Mouse (Mus musculus) left cerebral cortex, adult 18-20 months (tissue): ENCODE data around the gene Adra2c. TPM values are rescaled to one million over a fixed set of nuclear protein-coding genes. Genes with fewer than 3 reads are reported as not detected.

ENCODE experiments used
- DNase-seq, 2 experiments: peaks; one replicate each; pipeline ENCODE4 v3.0.0; 2021 to 2022; ENCODE audit warnings: low spot score in 2 of 2, mixed read lengths in 1 of 2
- long read RNA-seq, 2 experiments: library from polyadenylated mRNA; stranded (forward); transcript quantifications; one replicate each; pipeline ENCODE4 v2.0.0; 2021
- total RNA-seq, 2 experiments: library from RNA; stranded (reverse); gene quantifications; 2 replicates each; pipeline ENCODE4 v1.2.3; 2021

Adra2c gene
- total RNA-seq = 10 to 100 TPM; 25.6 to 28.9 TPM
- long read RNA-seq, experiment 1, transcript Adra2c-201 (1 exons, 3,445 nt) = major isoform, 91 of 91 reads
- long read RNA-seq, experiment 1, partial matches to known transcripts = 0 of 91 reads
- long read RNA-seq, experiment 1, other reads (novel, unspliced or antisense) = 0 of 91 reads
- long read RNA-seq, experiment 2, transcript Adra2c-201 (1 exons, 3,445 nt) = major isoform, 107 of 107 reads
- long read RNA-seq, experiment 2, partial matches to known transcripts = 0 of 107 reads
- long read RNA-seq, experiment 2, other reads (novel, unspliced or antisense) = 0 of 107 reads

DNA sequence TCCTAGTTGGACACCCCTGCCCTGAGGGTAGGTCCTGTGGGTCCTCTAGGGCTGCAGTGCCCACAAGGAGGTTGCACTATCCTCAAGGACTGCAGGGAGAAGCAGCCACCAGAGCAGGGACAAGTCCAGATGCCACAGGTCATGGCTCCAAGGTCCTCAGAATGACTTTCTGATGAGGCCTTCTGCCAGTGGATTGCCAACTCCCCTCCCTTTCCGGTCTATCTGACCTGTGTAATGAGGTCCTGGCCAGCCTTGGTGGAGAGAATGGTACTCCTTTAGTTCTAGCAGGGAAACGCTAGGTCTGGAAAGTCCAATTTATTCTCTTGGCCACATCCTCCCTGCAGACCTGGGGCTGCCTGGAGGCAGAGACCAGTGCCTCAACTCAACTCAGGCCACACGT is at the start of gene Adra2c:
Gene Adra2c, plus strand, starts transcription at position 301 of the 400 bp plus-strand sequence.
- DNase-seq = no peak

DNA sequence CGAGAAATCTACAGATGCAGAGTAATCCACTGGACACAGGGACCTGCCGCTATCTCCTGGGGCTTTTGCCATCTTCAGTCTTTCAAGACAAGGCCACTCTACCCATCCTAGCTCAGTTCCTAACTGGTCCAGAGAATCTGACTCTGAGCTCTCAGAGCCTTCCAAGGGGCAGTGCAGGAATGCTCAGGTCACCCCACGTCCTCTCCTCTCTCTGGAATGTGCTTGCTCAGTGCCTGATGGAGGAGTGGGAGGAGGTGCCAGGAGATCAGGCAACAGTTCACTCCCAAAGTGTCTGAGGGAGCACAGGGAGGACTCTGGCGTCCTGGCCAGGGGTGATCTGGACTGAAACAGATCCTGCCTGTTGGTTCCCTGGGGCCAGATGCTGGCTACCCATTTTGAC is 45.0 kb upstream of the Adra2c start:
- no peak for DNase-seq

DNA sequence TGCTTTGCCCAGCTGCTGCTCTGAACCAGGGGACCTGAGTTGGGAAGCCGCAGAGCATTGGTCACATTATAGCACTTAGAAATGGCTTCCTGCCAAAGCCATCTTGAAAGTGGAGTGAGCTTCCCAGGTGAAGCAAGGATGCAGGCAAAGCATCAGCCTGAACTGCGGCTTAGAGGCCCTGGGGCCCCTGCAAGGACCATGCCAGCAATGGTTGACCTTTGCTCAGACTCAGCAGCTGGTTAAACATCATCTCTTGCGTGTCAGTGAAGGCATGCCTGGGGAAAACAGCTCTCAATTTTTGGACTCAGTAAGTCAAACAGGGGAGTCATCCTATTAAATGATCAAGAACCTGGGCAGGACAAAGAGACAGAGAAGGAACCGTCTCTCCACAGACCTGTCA is 40.4 kb upstream of the Adra2c start:
- DNase-seq = no peak

DNA sequence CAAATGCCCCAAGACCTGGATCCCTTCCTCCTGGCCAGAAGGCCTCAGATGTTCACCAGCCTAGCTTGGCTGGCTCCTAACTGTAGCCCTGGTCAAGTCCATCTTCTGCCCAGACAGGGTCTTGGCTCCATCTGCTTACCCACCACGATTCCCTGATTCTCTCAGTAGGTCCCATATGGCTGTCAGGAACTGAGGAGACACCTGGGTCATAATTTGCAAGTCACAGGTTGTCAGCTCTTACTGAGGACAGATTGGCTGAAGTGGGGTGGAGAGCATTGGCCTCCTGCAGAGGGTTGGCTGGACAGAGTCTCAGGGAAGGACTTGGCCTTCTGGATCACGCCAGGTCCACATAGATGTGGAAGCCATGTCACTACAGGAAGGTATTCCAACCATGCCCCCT is 39.5 kb upstream of the Adra2c start:
- no peak for DNase-seq

DNA sequence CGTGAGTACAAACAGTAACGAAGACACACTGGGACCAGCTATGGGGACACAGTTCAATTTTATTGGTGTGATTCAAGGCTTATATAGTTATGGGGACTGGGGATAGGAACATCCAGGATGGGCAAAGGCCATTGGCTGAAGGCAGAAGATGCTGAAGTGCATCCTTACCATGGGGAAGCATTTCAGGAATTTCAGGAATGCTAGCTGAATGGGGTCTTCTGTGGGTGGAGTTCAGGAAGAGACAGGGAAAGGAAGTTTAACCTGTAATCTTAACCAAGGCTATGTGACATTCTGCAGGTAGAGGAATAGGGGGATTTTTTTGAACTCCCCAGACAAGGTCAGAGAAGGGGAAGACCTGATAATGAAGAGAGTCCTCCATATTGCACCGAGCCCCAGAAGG is 36.6 kb upstream of the Adra2c start:
- no peak for DNase-seq

DNA sequence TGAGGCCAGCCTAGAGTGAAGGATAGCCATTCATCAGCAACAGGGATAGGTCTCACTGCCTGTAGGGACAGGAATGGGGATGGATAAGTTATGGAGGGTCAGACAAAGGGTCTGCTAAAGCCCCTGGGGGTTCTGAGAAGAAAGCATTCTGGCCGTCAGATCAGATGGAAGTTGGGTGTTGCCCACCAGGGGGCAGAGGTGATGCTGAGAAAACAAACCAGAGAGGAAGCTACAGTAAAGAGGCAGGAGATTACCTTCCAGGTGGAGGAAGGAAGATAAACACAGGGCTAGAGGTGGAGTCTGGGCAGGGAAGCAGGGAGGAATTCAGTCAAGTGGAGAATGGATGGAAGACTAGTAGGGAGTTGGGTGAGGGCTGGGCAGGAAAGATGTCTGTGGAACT is 33.9 kb upstream of the Adra2c start:
- DNase-seq = no peak

DNA sequence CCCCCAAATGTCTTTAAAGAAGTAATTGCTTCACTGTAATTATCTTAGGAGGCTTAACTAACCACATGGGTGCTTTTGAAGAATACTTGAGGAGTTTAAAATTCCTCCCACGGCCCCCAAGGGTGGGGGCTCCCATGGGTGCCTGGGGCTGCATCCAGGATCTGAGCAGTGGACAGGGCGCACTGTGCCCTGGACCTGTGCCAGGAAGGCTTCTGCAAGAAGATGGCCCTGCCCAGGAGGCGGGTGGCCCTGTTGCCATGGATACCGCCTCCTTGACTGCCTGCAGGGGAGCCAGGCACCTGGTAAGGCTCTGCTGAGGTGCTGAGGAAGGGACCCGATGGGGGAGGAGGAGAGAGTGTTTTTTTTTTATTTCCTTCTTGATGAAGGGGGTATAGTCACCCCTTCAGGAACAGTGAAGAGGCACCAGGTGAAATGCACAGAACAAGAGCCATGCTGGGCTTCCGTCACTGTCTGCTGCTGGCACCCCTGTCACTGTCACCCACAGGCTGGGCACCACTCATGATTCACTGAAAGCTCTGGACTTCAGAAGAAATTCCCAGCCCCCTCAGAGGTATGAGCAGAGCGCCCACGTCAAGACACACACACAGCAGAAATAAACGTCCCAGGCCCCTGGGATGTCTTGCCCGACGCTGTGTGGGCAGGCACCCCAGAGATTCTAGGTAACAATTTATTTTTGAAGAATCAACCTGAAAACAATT is 32.4 kb upstream of the Adra2c start:
- peak; percentile 31 to 66 for DNase-seq

DNA sequence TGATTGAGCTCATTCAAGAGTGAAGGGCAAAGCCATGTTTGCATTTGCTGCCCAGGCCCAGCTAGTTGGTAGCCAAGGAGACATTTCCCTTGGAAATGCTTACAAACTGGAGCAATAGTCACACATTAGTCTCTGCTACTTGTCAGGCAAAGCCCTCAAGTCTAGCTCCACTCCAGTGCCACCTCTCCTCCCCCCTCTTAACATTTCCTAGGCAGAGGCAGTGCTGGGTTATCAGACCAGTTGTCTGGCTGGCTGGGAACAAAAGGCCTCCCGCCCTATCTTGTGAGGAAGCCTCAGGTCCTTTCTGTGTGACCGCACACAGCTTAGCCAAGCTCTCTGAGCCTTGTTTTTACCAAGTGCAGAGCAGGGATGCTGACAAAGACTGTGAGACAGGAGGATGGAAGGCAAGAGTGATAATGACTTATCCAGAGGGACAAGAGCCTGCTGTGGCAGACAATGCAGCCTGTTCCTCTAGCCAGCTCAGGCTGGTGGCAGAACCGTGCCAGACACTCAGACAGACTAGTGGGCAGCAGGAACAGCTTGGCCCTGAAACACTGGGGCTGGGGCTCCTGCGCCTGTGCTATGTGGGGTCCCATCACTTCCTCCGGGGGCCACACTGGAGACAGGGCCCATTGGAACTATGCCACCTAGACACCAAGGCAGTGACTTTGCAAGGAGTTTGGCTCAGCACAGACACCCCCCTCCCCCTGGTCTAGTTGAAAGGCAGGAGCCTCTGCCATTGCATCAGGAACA is 23.0 kb upstream of the Adra2c start:
- DNase-seq = no peak

DNA sequence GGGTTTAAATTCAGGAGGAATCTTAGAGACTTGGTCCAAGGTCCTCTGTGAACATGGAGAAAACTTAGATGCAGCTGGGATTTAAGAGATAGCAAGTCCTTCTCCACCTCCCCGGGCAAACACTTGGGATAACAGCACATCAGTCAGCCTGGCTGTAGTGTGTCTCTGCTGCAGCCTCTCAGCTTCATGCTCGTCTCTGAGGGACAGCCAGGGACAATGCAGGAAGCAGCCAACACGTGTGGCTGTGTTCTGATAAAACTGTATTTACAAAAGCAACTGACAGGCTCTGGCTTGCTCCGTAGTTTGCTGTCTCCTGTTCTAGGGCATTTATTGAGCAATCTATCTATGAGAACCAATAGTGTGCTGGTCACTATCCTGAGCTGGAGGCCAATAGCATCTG is 14.4 kb upstream of the Adra2c start:
- DNase-seq = no peak

DNA sequence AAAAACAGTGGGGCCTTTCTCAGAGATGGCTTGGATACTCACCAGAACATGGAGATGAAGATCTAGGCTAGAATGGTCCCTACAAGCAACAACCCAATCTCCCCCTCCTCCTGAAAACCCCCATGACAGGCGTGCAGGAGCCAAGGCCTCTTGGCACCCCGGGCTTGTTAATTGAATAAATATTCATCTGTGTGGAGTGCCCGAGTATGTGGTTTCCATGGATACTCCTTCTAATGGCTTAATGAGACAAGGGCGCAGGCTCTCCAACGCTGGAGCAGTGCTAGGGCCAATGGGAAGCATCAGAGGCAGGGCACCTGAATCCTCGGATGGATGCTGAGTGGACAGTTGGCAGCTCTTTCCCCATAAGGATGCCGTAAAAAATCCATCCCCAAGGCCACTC is 10.6 kb upstream of the Adra2c start:
- no peak for DNase-seq

DNA sequence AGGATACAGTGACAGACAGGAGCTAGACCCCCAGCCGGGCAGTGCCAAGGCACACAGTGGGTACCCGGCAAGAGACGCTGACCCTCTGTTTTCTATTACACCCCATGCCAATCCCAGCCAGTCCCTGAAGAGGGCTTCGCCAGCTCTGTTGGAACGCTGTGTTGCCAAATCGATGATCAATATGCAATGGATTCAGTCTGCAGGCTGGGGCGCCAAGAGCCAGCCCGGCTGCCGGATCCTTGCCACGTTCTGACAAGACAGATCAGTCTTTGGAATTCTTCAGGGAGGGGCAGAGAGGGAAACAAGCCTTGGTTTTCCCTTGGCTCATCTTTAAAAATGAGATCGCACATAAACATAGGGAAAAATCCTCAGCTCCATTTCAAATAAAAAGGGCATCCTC is 2.8 kb upstream of the Adra2c start:
- DNase-seq = no peak

DNA sequence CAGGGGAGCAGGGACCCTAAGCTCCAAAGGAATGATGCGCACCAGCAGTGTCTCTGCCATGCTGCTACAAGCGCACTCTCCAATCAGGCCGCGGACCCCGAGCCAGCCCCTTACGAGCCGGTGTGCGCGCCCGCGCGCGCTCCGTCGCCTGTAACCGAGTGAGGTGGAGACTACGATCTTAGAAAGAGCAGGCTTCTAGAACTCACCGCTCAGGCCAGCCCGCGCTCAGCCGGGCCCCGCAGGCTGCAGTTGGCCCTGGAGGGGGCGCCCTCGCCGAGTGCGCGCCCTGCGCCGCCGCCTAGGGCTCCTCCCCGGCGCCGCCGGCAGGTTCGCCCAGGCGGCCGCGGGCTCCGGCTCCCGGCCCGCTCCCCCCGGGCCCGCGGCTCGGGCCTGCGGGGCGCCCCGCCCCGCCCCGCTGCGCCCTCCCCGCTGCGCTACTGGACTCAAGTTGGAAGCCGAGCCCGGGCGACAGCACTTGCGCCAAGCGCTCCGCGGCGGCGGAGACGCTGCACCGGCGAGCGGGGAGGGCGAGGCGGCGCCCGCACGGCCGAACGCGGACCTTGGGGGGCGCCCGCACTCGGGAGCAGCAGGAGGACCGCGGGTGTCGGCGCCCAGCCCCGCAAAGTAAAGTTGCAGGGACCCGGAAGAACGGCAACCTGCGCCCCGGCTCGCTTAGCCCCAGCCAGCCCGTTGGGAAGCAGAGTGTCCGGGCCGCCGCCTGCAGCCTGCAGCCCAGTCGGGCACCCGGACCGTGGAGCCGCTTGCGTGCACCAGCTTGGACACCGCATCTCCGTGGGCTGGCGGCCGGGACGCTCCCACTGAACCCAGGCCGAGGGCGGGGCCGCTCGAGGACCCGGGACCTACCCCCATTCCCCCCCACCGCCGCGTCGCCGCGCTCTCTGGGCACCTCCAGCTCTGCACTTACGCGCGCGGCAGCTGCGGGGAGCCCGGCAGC is 899 bp downstream of the Adra2c start:
- peak; percentile 64 to 74 for DNase-seq

DNA sequence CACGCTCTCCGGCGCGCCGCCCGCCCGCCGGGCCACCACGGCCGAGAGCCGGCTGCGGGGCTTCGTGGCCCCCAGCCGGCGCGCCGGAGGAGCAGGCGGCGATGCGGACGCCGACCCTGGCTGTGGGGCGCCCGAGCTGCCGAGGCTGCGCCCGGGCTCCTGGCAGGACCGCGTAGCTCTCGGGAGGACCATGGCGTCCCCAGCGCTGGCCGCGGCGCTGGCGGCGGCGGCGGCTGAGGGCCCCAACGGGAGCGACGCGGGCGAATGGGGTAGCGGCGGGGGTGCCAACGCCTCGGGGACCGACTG is 1.5 kb downstream of the Adra2c start:
- no peak for DNase-seq

DNA sequence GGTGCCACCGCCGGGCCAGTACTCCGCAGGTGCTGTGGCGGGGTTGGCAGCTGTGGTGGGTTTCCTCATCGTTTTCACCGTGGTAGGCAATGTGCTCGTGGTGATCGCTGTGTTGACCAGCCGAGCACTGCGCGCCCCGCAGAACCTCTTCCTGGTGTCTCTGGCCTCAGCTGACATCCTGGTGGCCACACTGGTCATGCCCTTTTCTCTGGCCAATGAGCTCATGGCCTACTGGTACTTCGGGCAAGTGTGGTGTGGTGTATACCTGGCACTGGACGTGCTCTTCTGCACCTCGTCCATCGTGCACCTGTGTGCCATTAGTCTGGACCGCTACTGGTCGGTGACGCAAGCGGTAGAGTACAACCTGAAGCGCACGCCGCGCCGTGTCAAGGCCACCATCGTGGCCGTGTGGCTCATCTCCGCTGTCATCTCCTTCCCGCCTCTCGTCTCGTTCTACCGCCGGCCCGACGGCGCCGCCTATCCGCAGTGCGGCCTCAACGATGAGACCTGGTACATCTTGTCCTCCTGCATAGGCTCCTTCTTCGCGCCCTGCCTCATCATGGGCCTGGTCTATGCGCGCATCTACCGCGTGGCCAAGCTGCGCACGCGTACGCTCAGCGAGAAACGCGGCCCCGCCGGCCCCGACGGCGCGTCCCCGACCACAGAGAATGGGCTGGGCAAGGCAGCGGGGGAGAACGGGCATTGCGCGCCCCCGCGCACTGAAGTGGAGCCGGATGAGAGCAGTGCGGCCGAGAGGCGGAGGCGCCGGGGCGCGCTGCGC is 2.1 kb downstream of the Adra2c start:
- peak; percentile 33 to 60 for DNase-seq

DNA sequence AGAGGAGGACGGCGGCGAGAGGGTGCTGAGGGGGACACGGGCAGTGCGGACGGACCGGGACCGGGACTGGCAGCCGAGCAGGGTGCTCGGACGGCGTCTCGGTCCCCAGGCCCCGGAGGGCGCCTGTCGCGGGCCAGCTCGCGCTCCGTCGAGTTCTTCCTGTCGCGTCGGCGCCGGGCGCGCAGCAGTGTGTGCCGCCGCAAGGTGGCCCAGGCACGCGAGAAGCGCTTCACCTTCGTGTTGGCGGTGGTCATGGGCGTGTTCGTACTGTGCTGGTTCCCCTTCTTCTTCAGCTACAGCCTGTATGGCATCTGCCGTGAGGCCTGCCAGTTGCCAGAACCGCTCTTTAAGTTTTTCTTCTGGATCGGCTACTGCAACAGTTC is 2.7 kb downstream of the Adra2c start:
- no peak for DNase-seq

DNA sequence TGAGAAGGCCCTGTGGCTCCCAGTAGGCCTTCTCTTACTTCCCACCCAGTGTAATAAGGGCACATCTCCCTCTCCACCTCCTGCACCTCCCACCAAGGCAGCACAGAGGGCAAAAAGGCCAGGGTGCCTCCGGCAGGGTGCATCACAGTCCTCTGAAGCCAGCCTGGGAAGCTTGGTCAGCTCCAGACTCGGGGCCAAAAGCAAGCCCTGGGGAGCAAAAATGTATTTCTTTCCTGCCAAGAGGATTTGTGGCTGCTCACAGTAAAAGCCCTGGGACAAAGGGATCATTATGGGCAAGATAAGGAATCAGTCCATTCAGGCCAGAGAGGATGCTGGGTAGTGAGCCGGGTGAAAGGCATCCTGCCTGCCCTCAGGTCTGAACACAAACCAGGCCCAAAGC is 7.2 kb downstream of the Adra2c start:
- DNase-seq = no peak

DNA sequence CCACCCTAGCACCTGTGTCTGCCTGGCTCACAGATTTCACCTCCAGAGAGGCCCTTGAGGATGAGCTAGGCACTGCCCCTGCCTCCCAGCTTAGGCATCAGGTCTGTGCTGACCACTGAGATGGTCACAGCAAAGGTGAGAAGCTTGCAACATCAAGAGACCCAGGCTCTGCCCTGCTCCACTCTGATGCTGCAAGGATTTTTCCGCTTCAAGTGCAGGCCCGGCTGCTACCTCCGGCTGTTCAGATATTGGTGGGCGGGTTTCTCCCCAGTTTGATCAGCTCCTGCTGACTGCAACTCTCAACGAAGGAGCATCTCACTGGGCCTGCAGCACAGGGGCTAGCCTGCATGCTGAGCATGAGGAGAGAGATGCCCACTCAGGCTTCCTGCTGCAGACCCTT is 8.1 kb downstream of the Adra2c start:
- DNase-seq = no peak

DNA sequence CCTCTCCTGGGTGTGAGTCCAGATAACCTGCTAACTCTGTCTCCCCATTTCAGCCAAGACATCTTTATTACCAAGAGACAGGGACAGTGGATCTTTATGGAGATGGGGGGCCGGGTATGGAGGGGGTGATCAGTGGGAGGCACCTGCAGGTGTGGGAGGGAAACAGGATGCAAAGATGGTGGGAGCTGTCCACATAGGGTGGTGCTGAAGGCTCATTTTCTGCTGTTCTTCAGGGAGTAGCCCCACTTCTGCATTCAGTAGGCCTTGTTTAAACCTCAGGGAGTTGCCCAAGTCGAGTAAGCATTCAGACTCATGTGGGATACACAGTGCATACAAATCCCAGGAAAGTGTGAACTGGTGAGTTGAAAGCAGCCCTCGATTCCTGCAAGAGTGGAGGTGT is 21.5 kb downstream of the Adra2c start:
- no peak for DNase-seq

DNA sequence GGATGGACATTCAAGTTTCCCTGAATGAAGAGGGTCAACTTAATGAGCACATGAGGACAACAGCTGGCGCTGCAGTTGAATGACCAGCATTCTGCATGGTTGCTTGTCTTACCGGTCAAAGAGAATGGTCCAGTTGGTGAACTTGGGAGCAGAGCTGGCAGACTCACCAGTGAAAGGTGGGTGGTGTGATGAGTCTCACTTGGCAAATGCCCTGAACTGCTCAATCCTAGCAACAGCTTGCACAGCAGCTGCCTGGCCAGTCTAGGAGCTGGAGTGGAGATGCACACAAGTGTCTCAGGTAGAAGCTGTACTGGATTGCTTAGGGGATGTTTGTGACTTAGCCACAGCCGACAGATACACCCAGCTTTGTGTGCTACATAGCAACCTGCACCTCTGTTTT is 26.1 kb downstream of the Adra2c start:
- no peak for DNase-seq

DNA sequence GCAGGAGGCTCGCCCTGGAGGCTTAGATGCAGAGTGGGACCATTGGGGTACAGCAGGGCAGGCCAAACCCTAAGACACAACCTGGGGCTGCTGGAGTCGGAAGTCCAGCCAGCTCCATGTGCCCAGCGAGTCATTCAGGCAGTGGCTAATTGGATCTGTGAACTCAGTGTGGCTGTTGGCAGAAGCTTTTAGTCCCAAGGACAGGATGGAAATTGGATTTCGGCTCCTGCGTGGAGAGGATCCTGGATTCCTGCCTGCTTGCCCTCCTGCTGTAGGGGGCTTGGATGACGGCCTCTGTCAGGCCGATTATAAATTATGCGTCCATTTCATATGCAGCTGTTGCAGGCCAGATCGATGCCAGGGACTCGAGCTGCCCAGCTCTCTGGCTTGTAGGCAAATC is 27.2 kb downstream of the Adra2c start:
- DNase-seq = no peak

DNA sequence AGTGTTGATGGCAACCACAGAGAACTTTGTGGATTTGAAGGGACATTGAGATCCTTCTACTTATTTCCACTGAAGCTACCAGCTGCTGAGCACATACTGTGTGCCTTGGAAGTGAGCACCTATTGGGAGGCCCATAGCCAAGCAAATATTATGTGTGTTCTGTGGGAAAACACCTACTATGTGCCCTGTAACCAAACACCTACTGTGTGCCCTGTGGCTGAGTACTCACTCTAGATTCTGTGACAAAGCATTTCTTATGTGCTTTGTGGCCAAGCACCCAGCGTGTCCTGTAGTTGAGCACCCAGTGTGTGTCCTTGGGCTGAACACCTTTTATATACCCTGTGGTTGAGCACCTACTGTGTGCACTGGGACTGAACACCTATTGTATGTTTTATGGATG is 28.6 kb downstream of the Adra2c start:
- DNase-seq = no peak
